Mouse (Mus musculus) hindbrain, postnatal 0 days (tissue): Measurements from ENCODE around the gene Tcap. TPM values are rescaled to one million over a fixed set of nuclear protein-coding genes. Genes with fewer than 3 reads are reported as not detected.

Source experiments
- ATAC-seq: fragments of 200-750 bp; cut with Nextera tagmentation; 2 replicates; pipeline ENCODE4 v1.8.0; 2017; ENCODE audit warnings: mild to moderate bottlenecking, moderate TSS enrichment, moderate library complexity
- DNase-seq: peaks from one replicate; pipeline ENCODE4 v3.0.0-alpha.2; 2015; ENCODE audit warnings: low spot score
- H3K27ac ChIP-seq: fragments of 300-500 bp; sonication (generic); 2 replicates; pipeline ENCODE4 v1.5.1; 2014; ENCODE audit warnings: mild to moderate bottlenecking
- H3K27me3 ChIP-seq: fragments of 300-500 bp; sonication (generic); 2 replicates; pipeline ENCODE4 v1.6.1; 2014; ENCODE audit warnings: low read length, mixed read lengths; ENCODE audit not compliant: insufficient read depth
- H3K36me3 ChIP-seq: fragments of 300-500 bp; sonication (generic); 2 replicates; pipeline ENCODE4 v1.6.1; 2014; ENCODE audit warnings: low read length, mixed read lengths; ENCODE audit not compliant: insufficient read depth
- H3K4me1 ChIP-seq: fragments of 300-500 bp; sonication (generic); 2 replicates; pipeline ENCODE4 v1.6.1; 2014; ENCODE audit warnings: antibody characterized with exemption, low read length, mixed read lengths; ENCODE audit not compliant: insufficient read depth
- H3K4me2 ChIP-seq: fragments of 300-500 bp; sonication (generic); 2 replicates; pipeline ENCODE4 v1.6.1; 2014; ENCODE audit warnings: low read depth, mild to moderate bottlenecking, low read length, moderate library complexity, mixed read lengths
- H3K4me3 ChIP-seq: fragments of 300-500 bp; sonication (generic); 2 replicates; pipeline ENCODE4 v1.5.1; 2014; ENCODE audit warnings: low read length
- H3K9ac ChIP-seq: fragments of 300-500 bp; sonication (generic); replicated peaks from 2 replicates; pipeline ENCODE4 v1.6.1; 2014; ENCODE audit warnings: mild to moderate bottlenecking, low read length, moderate library complexity, mixed read lengths
- H3K9me3 ChIP-seq: fragments of 300-500 bp; sonication (generic); 2 replicates; pipeline ENCODE4 v1.6.1; 2016; ENCODE audit warnings: low read length, mixed read lengths
- CTCF ChIP-seq: IDR thresholded peaks from 2 replicates; pipeline ENCODE4 v1.5.1; 2016; ENCODE audit warnings: antibody characterized with exemption, control low read depth, low read depth
- WGBS: fragments of 180-500 bp; shearing (Covaris S2); extraction: QIAGEN DNeasy Blood & Tissue Kit; methylation state at CpG from one replicate; pipeline ENCODE4 v1.1.7; 2014; 5-methylcytosine and 5-hydroxymethylcytosine counted together
- polyA plus RNA-seq: library from polyadenylated mRNA; unstranded; fragments of >200 nt; fragmentation: Nextera tagmentation; extraction: Ambion mirVana; gene quantifications from 2 replicates; pipeline ENCODE4 v1.2.1, GENCODE M21; 2015
- total RNA-seq: library from RNA; depleted of rRNA; stranded (reverse); fragments of >200 nt; gene quantifications from 2 replicates; pipeline ENCODE4 v1.2.3, GENCODE M21; 2014

The Tcap gene
- total and polyA plus RNA-seq, 2 experiments from 2014 or later, result 0.26 TPM; not detected in 1

DNA sequence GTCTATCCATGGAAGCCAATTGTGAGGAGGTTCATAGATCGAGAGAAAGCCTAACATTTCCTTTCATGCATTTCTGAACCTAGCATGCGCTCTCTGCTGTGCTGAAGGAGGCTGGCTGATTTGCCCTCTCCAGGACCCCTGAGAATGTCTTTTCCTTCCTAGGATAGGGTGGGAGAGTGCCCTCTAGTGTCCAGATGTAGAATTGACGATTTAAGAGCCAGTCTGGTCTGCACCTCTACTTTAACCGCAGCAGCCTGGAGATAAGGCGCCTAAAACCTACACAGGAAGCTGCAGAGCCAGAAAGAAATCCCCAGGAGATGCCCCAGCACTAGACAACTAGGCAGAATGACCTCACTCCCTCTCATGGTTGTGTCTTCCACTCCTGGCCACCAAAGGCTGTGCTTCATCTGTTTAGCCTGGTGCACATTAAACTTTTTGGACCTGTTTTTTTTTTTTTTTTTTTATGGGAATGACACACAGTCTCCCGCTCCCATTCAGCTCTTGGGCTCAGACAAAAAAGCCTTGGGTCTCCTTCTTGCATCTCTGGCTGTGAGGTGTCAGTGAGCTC is 27.8 kb upstream of the Tcap start:
- 15% methylated on average over 6 of the region's 6 CpGs for WGBS
- Histone ChIP-seq H3K27me3 (peaks cover 8% of the 10 kb centered on the region; the same call in 1 of the 2 replicates), H3K4me2 (no peak overlapping the region), H3K4me3 (no peak overlapping the region), H3K4me1 (peaks cover 7% of the 10 kb centered on the region), H3K9me3 (no peaks in the 10 kb centered on the region), H3K27ac (no peak overlapping the region), H3K9ac (no peak overlapping the region), H3K36me3 (no peaks in the 10 kb centered on the region)
- ATAC-seq (no peak), DNase-seq (peak; percentile 88)
- TF ChIP-seq CTCF, result peak; percentile 84

DNA sequence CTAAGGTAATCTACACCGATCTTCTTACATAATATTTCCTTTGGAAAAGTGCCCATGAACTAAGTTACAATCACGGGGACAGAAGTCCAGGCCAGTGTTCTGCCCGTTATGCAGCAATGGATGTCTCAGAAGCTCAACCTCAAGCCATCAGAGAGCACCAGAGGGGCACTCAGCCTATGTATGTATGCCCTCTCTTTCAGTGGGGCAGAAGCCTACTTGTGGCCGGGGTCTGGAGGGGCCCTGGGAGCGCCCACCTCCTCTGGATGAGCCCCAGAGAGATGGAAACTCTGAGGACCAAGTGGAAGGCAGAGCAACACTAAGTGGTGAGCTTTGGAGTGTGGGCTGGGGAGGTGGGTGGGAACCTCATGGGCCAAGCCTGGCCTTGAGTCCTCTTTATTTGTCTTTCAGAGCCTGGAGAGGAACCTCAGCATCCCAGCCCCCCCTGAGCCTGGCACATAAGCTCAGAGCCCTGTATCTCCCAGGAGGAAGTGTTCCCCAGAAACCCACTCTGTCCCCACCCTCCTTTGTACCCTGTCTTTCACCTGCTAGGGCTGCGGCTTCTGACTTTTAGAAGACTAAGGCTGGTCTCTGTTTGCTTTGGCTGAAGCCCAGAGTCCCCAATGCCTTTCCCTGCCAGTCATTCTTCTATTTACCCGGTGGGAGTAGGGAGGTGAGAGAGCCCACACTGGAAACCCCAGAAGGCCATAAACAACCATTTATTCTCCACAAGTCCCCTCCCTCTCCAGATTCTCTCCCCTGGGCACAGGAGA is 26.8 kb upstream of the Tcap start:
- 77% methylated on average over 7 of the region's 7 CpGs for whole genome bisulfite sequencing
- ATAC-seq (no peak), DNase-seq (no peak)
- peaks cover 7% of the 10 kb centered on the region for H3K4me1 ChIP-seq
- no peaks in the 10 kb centered on the region for H3K36me3 ChIP-seq
- no peak overlapping the region for H3K4me2 ChIP-seq
- H3K4me3 ChIP-seq, result no peak overlapping the region
- no peak overlapping the region for H3K9ac ChIP-seq
- H3K9me3 ChIP-seq, result no peaks in the 10 kb centered on the region
- TF ChIP-seq CTCF, result no peak
- no peak overlapping the region for H3K27ac ChIP-seq
- 0 out of 2 replicates have a peak, but pooled peaks cover 5% of the 10 kb centered on the region for H3K27me3 ChIP-seq

DNA sequence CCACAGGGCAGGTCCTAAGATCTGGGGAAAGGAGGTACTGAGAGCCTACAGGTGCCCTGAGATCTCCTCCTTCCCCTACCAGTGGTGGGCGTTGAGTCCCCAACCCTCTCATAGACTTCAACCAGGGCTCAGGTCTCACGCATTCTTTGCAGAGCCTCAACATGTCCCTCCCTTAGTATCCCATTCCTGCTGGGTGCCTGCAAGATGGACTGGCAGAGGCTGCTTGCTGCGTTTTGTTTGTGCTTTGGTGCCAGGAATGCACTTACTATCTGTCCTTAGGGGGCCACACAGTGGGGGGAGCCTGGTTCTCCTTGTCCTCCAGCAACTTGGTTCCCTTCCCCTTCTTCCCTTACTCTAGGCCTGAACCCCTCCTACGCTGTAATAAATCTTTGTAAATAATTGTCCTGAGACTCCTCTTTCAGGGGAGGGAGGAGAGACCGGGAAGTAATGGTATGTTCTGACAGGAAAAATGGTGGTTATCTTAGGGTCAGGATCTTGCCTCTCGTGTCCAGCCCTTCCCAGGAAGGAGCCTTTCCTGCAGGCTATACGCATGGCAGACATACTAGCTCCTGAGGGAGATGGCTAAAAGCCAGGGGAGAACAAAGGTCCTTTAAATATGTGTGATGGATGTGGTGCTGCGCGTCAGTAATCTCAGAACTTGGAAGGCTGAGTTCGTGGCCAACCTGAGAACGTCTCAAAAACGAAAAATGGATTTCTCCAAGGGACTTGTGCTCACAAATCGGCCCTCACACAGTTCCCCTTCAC is 26.0 kb upstream of the Tcap start:
- H3K4me3 ChIP-seq, result peak overlapping the region; percentile 71
- 0 out of 2 replicates have a peak, but pooled peaks cover 5% of the 10 kb centered on the region for H3K27me3 ChIP-seq
- H3K9ac ChIP-seq, result 0 out of 2 replicates have a peak overlapping the region, but pooled peaks have one; percentile 18
- peak overlapping the region; percentile 91 for H3K27ac ChIP-seq
- H3K4me2 ChIP-seq, result peak overlapping the region; percentile 86
- no peak for DNase-seq
- WGBS, result 12% methylated on average over 13 of the region's 13 CpGs
- no peak for TF ChIP-seq CTCF
- H3K9me3 ChIP-seq, result no peaks in the 10 kb centered on the region
- peaks cover 7% of the 10 kb centered on the region for H3K4me1 ChIP-seq
- H3K36me3 ChIP-seq, result no peaks in the 10 kb centered on the region
- ATAC-seq, result no peak

DNA sequence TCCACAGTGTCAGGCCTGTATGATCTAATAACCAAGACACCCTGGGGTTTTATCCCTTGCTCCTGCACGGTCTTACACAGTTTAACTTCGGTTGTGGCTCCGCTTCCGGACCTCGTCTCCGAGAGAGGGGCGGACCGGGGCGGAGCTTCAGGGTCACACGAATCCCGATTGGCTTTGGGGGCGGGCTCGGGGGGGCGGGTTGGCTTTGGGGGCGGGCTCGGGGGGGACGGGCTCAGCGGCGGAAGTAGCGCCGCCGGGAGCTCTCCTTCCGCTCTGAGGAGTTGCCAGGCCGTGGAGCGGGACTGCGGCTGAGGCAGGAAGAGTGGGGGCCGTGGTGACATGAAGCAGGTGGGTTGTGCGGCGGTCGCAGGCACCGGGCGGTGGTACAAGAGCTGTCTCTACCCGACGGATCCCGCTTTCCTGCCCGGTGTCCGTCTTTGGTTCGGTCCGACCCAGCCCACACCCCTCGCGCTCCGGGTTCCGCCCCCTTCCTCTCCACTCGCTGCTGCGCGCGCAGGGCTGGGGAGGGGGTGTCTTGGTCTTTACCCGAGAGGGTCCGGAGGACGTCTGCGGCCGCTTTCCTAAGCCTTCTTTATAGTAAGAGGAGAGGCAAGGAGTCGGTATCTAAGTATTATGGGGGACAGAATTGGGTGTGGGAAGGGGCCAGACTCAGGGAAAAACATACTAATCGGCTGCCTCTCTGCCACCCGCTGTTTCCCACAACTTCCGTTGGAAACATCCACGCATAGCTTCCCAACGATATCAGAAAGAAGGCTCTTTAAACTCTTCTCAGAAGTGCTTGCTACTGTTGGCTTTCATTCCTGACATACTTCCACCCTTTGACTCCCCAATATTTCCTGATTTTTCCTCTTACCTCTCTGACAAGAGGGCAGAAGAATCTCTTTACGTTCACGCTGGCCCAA is 25.2 kb upstream of the Tcap start, which contains the start of gene Stard3:
TSS of gene Stard3 (plus strand) at position 208 of the 923 bp plus-strand sequence.
- H3K9me3 ChIP-seq, result no peaks in the 10 kb centered on the region
- DNase-seq (peak; percentile 95), ATAC-seq (peak; percentile 92)
- peak within 1 kb of the TSS; percentile 86 for H3K4me2 ChIP-seq
- H3K36me3 ChIP-seq, result no peaks in the 10 kb centered on the region
- H3K27ac ChIP-seq, result peak within 1 kb of the TSS; percentile 91
- TF ChIP-seq CTCF, result no peak
- no peaks in the 10 kb centered on the region for H3K27me3 ChIP-seq
- peak within 1 kb of the TSS; percentile 71 for H3K4me3 ChIP-seq
- under 1% methylated on average over 57 of the region's 60 CpGs for WGBS
- peak within 1 kb of the TSS; percentile 63 for H3K9ac ChIP-seq
- peaks cover 7% of the 10 kb centered on the region for H3K4me1 ChIP-seq

DNA sequence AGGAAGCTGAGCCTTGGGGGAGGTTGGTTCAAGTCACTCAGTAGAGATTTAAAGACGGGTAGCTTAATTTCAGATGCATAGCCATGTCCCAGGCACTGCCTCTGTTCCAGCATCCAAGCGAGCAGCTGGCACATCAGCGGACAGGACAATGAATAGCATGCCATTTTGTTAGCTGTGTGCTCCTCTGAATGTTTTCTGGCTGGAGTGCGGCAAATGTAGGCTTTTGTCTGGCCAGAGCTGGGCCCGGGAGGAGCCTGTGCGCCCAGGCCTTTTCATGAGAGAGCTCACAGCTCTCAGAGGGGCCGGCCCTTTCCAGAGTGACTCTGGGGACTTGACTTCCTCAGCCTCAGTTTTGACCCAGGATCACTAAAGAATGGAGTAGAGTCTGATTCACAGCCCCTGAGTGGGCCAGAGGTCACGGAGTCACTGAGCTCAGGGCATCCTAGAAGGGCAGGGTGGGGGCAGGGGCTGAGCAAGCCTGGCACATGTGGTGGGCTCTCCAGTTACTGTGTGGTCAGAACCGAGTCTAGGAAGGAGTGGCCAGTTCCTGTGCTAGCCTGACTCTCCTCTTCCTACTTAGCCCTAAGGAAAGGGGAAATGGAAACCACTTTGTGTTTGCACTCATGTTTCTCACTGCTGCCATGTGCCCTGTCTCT is 22.6 kb upstream of the Tcap start:
- H3K27ac ChIP-seq, result peak overlapping the region; percentile 64
- 22% methylated on average over 9 of the region's 9 CpGs for WGBS
- no peak overlapping the region for H3K4me3 ChIP-seq
- H3K27me3 ChIP-seq, result no peaks in the 10 kb centered on the region
- H3K4me2 ChIP-seq, result no peak overlapping the region
- peak; percentile 47 for DNase-seq
- H3K36me3 ChIP-seq, result no peaks in the 10 kb centered on the region
- no peak for TF ChIP-seq CTCF
- ATAC-seq, result peak; percentile 41
- peaks cover 7% of the 10 kb centered on the region for H3K4me1 ChIP-seq
- H3K9ac ChIP-seq, result peak overlapping the region; percentile 33; the same call in 1 of the 2 replicates
- H3K9me3 ChIP-seq, result no peaks in the 10 kb centered on the region
